In genomic region chr1:22639702-22640101, GRCm38 (mm10) we compare ENCODE assay signal across 27 mouse cellular contexts.
"Had no signal": no experiment of that assay in that cellular context is flagged by ENCODE, and none has a peak within 500 bp of the region (broad histone marks: within the 10 kb centered on the region; RNA-seq: fewer than 3 reads in every experiment).

No protein-coding gene starts in this region.

- DNase-seq: gastrocnemius, postnatal 14 days; gastrocnemius, postnatal 36 days; heart, adult 18-20 months; heart, postnatal 10 days; heart, postnatal 4 days; kidney, adult 18-20 months; kidney, adult 8-10 months; kidney, postnatal 10 days; kidney, postnatal 25 days; kidney, postnatal 4 days; liver; liver, embryonic 13.5 days; liver, postnatal 0 days had no signal

- H3K4me3 ChIP-seq: heart, embryonic 10.5 days; heart, embryonic 12.5 days; hindbrain, embryonic 10.5 days; hindbrain, embryonic 13.5 days; hindbrain, embryonic 15.5 days; intestine, embryonic 15.5 days; layer of hippocampus, adult 2 months; left cerebral cortex, adult 2 months; limb, embryonic 10.5 days; limb, embryonic 12.5 days; liver, embryonic 13.5 days; liver, embryonic 15.5 days had no signal

- H3K4me1 ChIP-seq: heart, embryonic 10.5 days; hindbrain, embryonic 10.5 days; intestine, embryonic 15.5 days; limb, embryonic 10.5 days; limb, embryonic 12.5 days; liver, embryonic 13.5 days; liver, embryonic 15.5 days had no signal

- H3K9ac ChIP-seq: heart, embryonic 12.5 days; hindbrain, embryonic 13.5 days; hindbrain, embryonic 15.5 days; intestine, embryonic 15.5 days; limb, embryonic 12.5 days; liver, embryonic 13.5 days; liver, embryonic 15.5 days; liver, postnatal 0 days had no signal

- H3K9me3 ChIP-seq: heart, embryonic 10.5 days; heart, embryonic 12.5 days; hindbrain, embryonic 10.5 days; hindbrain, embryonic 13.5 days; hindbrain, embryonic 15.5 days; intestine, embryonic 15.5 days; limb, embryonic 10.5 days; limb, embryonic 12.5 days; liver, embryonic 13.5 days; liver, embryonic 15.5 days had no signal

- H3K27me3 ChIP-seq: heart, embryonic 12.5 days; hindbrain, embryonic 13.5 days; hindbrain, embryonic 15.5 days; intestine, embryonic 15.5 days; limb, embryonic 12.5 days; liver, embryonic 13.5 days; liver, embryonic 15.5 days had no signal

- H3K4me2 ChIP-seq: heart, embryonic 12.5 days; hindbrain, embryonic 13.5 days; hindbrain, embryonic 15.5 days; intestine, embryonic 15.5 days; limb, embryonic 12.5 days; liver, embryonic 11.5 days; liver, embryonic 13.5 days; liver, embryonic 15.5 days had no signal

- H3K27ac ChIP-seq: heart, embryonic 10.5 days; hindbrain, embryonic 10.5 days; hindbrain, embryonic 15.5 days; intestine, embryonic 15.5 days; layer of hippocampus, adult 2 months; left cerebral cortex, adult 2 months; limb, embryonic 10.5 days; limb, embryonic 12.5 days; liver, embryonic 13.5 days; liver, embryonic 15.5 days had no signal

- H3K36me3 ChIP-seq: heart, embryonic 10.5 days; heart, embryonic 12.5 days; hindbrain, embryonic 10.5 days; hindbrain, embryonic 13.5 days; hindbrain, embryonic 15.5 days; intestine, embryonic 15.5 days; limb, embryonic 10.5 days; limb, embryonic 12.5 days; liver, embryonic 13.5 days; liver, embryonic 15.5 days had no signal

- ATAC-seq: inflammation-experienced regulatory T-cells, adult 6 months; intestine, embryonic 15.5 days; intestine, postnatal 0 days; liver, postnatal 0 days had no signal
